Mouse (Mus musculus) testis, adult 2 months (tissue): ENCODE data around the gene H2-D1. TPM values are rescaled to one million over a fixed set of nuclear protein-coding genes. Genes with fewer than 3 reads are reported as not detected.

Experiments used
- H3K27ac ChIP-seq: fragments of 200-500 bp; 2 replicates; pipeline ENCODE4 v1.5.1; 2012; ENCODE audit warnings: low read depth, low read length; ENCODE audit not compliant: control insufficient read depth, insufficient read depth
- H3K27me3 ChIP-seq: fragments of 200-500 bp; 2 replicates; pipeline ENCODE4 v1.6.1; 2012; ENCODE audit warnings: mild to moderate bottlenecking, low read length, moderate library complexity; ENCODE audit not compliant: control insufficient read depth, insufficient read depth
- H3K36me3 ChIP-seq: fragments of 200-500 bp; 2 replicates; pipeline ENCODE4 v1.6.1; 2012; ENCODE audit warnings: mild to moderate bottlenecking, low read length; ENCODE audit not compliant: control insufficient read depth, insufficient read depth
- H3K4me1 ChIP-seq: fragments of 200-500 bp; 2 replicates; pipeline ENCODE4 v1.6.1; 2012; ENCODE audit warnings: low read length; ENCODE audit not compliant: control insufficient read depth, insufficient read depth
- H3K4me3 ChIP-seq: fragments of 200-500 bp; 2 replicates; pipeline ENCODE4 v1.5.1; 2012; ENCODE audit warnings: low read depth, mild to moderate bottlenecking, low read length, moderate library complexity, mixed read lengths; ENCODE audit not compliant: control insufficient read depth
- CTCF ChIP-seq: fragments of 200-500 bp; IDR thresholded peaks from 2 replicates; pipeline ENCODE4 v1.5.1; 2012; ENCODE audit warnings: low read depth, mild to moderate bottlenecking, inconsistent platforms, low read length, moderate library complexity; ENCODE audit not compliant: control insufficient read depth, insufficient read depth, insufficient replicate concordance
- POLR2A ChIP-seq: fragments of 200-500 bp; IDR thresholded peaks from 2 replicates; pipeline ENCODE4 v1.6.1; 2012; ENCODE audit warnings: low read depth, mild to moderate bottlenecking, inconsistent platforms, low read length, moderate library complexity; ENCODE audit not compliant: control insufficient read depth
- polyA plus RNA-seq: library from polyadenylated mRNA; depleted of rRNA; stranded (reverse); fragments of >200 nt; gene quantifications from 2 replicates; pipeline ENCODE4 v1.2.3, GENCODE M21; 2012

The H2-D1 gene
- polyA plus RNA-seq, 1 experiment, result 29.6 TPM

GRCm38 (mm10) chr17:35235614-35236389, 26.7 kb upstream of the H2-D1 start, which contains the start of gene Nfkbil1:
Gene Nfkbil1, minus strand, starts transcription at chr17:35235792.
- peaks cover 33% of the 10 kb centered on the region for H3K4me1 ChIP-seq
- peak; percentile 83 for TF ChIP-seq POLR2A
- no peak for TF ChIP-seq CTCF
- no peaks in the 10 kb centered on the region; the same call in 1 of the 2 replicates for H3K36me3 ChIP-seq
- H3K27ac ChIP-seq, result peak within 1 kb of the TSS; percentile 94
- H3K27me3 ChIP-seq, result no peaks in the 10 kb centered on the region
- peak within 1 kb of the TSS; percentile 89 for H3K4me3 ChIP-seq

DNA sequence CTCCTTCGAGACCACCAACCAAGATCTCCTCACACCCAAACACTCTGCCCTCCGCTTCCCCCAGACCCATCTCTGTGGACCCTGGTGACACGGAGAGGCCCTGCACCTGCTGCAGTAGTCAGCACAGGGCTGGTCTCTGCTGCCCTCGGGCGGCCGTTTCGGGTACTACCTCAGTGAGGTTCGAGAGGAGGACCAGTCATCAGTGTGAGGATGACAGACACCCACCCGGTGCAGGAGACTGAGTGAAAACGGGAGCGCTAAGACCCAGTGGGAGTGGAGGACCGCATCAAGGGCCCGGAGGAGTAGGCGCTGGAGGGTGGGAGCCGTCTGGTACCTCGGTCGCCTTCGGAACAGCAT, 26.2 kb upstream of the H2-D1 start:
- peak overlapping the region; percentile 89 for H3K4me3 ChIP-seq
- peak; percentile 94 for TF ChIP-seq CTCF
- no peak for TF ChIP-seq POLR2A
- no peaks in the 10 kb centered on the region for H3K27me3 ChIP-seq
- no peaks in the 10 kb centered on the region for H3K36me3 ChIP-seq
- H3K4me1 ChIP-seq, result peaks cover 34% of the 10 kb centered on the region
- peak overlapping the region; percentile 77 for H3K27ac ChIP-seq

- Histone ChIP-seq H3K4me3 (no peak overlapping the region), H3K27ac (no peak overlapping the region), H3K4me1 (peaks cover 31% of the 10 kb centered on the region), H3K36me3 (no peaks in the 10 kb centered on the region), H3K27me3 (no peaks in the 10 kb centered on the region)
- no peak for TF ChIP-seq CTCF
- TF ChIP-seq POLR2A, result no peak
Observed at GRCm38 (mm10) chr17:35236996-35237395, 25.5 kb upstream of the H2-D1 start.

DNA sequence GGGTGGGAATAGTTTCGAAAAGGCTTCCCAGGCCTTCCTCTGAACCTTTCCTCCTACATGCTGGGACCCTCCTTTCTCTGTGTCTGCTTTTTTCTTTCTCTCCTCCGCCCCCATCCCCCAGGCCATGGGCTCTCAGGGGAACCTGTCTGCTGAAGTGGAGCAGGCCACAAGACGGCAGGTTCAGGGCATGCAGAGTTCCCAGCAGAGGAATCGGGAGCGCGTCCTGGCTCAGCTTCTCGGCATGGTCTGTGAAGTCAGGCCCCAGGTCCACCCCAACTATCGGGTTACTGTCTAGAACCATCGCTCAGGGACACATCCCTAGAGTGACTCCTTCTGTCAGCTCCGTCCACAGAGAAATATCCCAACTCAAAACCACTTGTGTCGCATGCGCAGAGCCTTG, 25.0 kb upstream of the H2-D1 start:
- H3K36me3 ChIP-seq, result no peaks in the 10 kb centered on the region
- no peaks in the 10 kb centered on the region for H3K27me3 ChIP-seq
- H3K27ac ChIP-seq, result no peak overlapping the region
- H3K4me1 ChIP-seq, result peaks cover 28% of the 10 kb centered on the region
- TF ChIP-seq POLR2A, result no peak
- TF ChIP-seq CTCF, result no peak
- H3K4me3 ChIP-seq, result no peak overlapping the region

DNA sequence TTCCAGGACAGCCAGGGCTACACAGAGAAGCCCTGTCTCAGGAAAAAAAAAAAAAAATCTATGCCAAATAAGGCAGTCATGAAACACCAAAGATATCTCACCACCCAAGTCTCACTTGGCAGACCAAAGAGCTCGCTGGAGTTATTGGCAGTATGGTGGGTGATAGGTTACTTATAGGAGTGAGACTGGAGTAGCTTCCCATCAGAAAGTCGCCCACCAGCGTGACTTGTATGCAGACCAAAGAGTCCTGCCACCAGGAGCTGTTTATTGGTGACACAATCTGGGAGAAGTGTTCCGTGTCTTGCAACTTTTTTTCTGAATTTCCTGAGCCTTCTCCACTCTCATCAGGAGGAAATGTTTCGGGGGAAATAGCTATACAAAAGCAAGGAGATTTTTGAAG, 22.8 kb upstream of the H2-D1 start:
- TF ChIP-seq CTCF (no peak), POLR2A (no peak)
- H3K27ac ChIP-seq, result no peak overlapping the region
- H3K4me3 ChIP-seq, result no peak overlapping the region
- peaks cover 5% of the 10 kb centered on the region for H3K36me3 ChIP-seq
- H3K27me3 ChIP-seq, result no peaks in the 10 kb centered on the region
- H3K4me1 ChIP-seq, result peaks cover 30% of the 10 kb centered on the region

GRCm38 (mm10) chr17:35240384-35241304, 21.9 kb upstream of the H2-D1 start:
- H3K4me3 ChIP-seq, result peak overlapping the region; percentile 92

More at GRCm38 (mm10) chr17:35240384-35241304, 21.9 kb upstream of the H2-D1 start:
- Histone ChIP-seq H3K4me1 (peaks cover 27% of the 10 kb centered on the region), H3K27me3 (no peaks in the 10 kb centered on the region), H3K36me3 (peaks cover 5% of the 10 kb centered on the region), H3K27ac (peak overlapping the region; percentile 90)
- TF ChIP-seq POLR2A, result no peak
- no peak for TF ChIP-seq CTCF
